Comparison of ENCODE assay signal across 10 mouse cellular contexts in genomic region chr7:27437544-27437943, GRCm38 (mm10). TPM values are rescaled to one million over a fixed set of nuclear protein-coding genes. Genes with fewer than 3 reads are reported as not detected.
DNase-seq lines count a peak whose midpoint lies in the region; ATAC-seq and TF ChIP-seq lines count a peak whose summit lies in the region.
"Had no signal": no experiment of that assay in that cellular context is flagged by ENCODE, and none has a peak within 500 bp of the region (broad histone marks: within the 10 kb centered on the region; RNA-seq: fewer than 3 reads in every experiment).

No protein-coding gene starts in this region.

- H3K4me2 ChIP-seq in heart, postnatal 0 days (ENCODE audit: low read depth, low read length) = no peak overlapping the region
- H3K4me2 ChIP-seq: embryonic facial prominence, embryonic 12.5 days; liver, embryonic 15.5 days had no signal

- WGBS in heart, postnatal 0 days = 52% methylated on average over 5 of the region's 5 CpGs

- TF ChIP-seq EP300 in heart, postnatal 0 days (IDR thresholded peaks at IDR 0.05; ENCODE audit: low read depth) = no peak
- no peak for TF ChIP-seq EP300 in ES-Bruce4 (IDR thresholded peaks at IDR 0.05; ENCODE audit: insufficient read depth, low read depth, low read length)

- H3K27me3 ChIP-seq in heart, postnatal 0 days (ENCODE audit: control insufficient read depth, insufficient read depth, low read length) = peaks cover 19% of the 10 kb centered on the region; the same call in 1 of the 2 replicates
- H3K27me3 ChIP-seq in ES-Bruce4 (ENCODE audit: control insufficient read depth, insufficient read depth, low read length, poor library complexity, severe bottlenecking) = no peaks in the 10 kb centered on the region

- ATAC-seq in heart, postnatal 0 days (ENCODE audit: insufficient read depth, low read depth) = no peak; the same call in 1 of the 2 replicates
- peak; percentile 72 for ATAC-seq in megakaryocyte-erythroid progenitor cell, adult 5-6 weeks (replicated peaks; ENCODE audit: low FRiP score, low TSS enrichment, poor library complexity, severe bottlenecking)

- H3K27ac ChIP-seq in heart, postnatal 0 days (ENCODE audit: low read depth) = no peak overlapping the region
- no peak overlapping the region for H3K27ac ChIP-seq in ES-Bruce4 (ENCODE audit: insufficient read depth, low read length)
- H3K27ac ChIP-seq in cortical plate, adult 2 months (ENCODE audit: insufficient read depth, low read length) = no peak overlapping the region
- H3K27ac ChIP-seq: embryonic facial prominence, embryonic 12.5 days; liver, embryonic 15.5 days had no signal

- peak; percentile 39; the same call in 1 of the 2 replicates for TF ChIP-seq CTCF in heart, postnatal 0 days (IDR thresholded peaks at IDR 0.05; ENCODE audit: low read depth)
- TF ChIP-seq CTCF in ES-Bruce4 (IDR thresholded peaks at IDR 0.05; ENCODE audit: low read depth, low read length) = peak; percentile 83
- peak; percentile 43 for TF ChIP-seq CTCF in cortical plate, adult 2 months (IDR thresholded peaks at IDR 0.05; ENCODE audit: extremely low read depth, insufficient read depth, low read length)

- no peak for TF ChIP-seq POLR2A in ES-Bruce4 (IDR thresholded peaks at IDR 0.05; ENCODE audit: insufficient read depth, low read length)
- TF ChIP-seq POLR2A in cortical plate, adult 2 months (IDR thresholded peaks at IDR 0.05; ENCODE audit: extremely low read depth, insufficient read depth, low read length) = no peak

- no peak overlapping the region for H3K4me3 ChIP-seq in heart, postnatal 0 days (ENCODE audit: low read depth, low read length)
- no peak overlapping the region for H3K4me3 ChIP-seq in ES-Bruce4 (ENCODE audit: low read depth, low read length)
- H3K4me3 ChIP-seq in cortical plate, adult 2 months (ENCODE audit: insufficient read depth, low read length) = no peak overlapping the region
- H3K4me3 ChIP-seq: embryonic facial prominence, embryonic 12.5 days; liver, embryonic 15.5 days had no signal

- no peak for DNase-seq in heart, postnatal 0 days (ENCODE audit: low spot score)
- no peak for DNase-seq in heart, adult 9 months (ENCODE audit: low spot score in 2 of 2)
- no peak for DNase-seq in layer of hippocampus, postnatal 36 days
- no peak for DNase-seq in urinary bladder, adult 2 months (ENCODE audit: low spot score)
- no peak for DNase-seq in urinary bladder, postnatal 4 days (ENCODE audit: low spot score in 2 of 2)

- no peaks in the 10 kb centered on the region for H3K4me1 ChIP-seq in heart, postnatal 0 days (ENCODE audit: control insufficient read depth, insufficient read depth)
- H3K4me1 ChIP-seq in ES-Bruce4 (ENCODE audit: control insufficient read depth, insufficient read depth, low read length) = no peaks in the 10 kb centered on the region
- peaks cover 2% of the 10 kb centered on the region; the same call in 1 of the 2 replicates for H3K4me1 ChIP-seq in cortical plate, adult 2 months (ENCODE audit: control insufficient read depth, insufficient read depth, low read length)
- H3K4me1 ChIP-seq: embryonic facial prominence, embryonic 12.5 days had no signal

- H3K9me3 ChIP-seq in heart, postnatal 0 days (replicated peaks; ENCODE audit: control insufficient read depth, low read length) = no peaks in the 10 kb centered on the region
- H3K9me3 ChIP-seq in ES-Bruce4 (replicated peaks; ENCODE audit: control insufficient read depth, insufficient read depth, low read length, poor library complexity, severe bottlenecking) = no peaks in the 10 kb centered on the region
- H3K9me3 ChIP-seq: embryonic facial prominence, embryonic 12.5 days; liver, embryonic 15.5 days had no signal

- H3K9ac ChIP-seq in heart, postnatal 0 days (replicated peaks; ENCODE audit: low read depth, low read length) = no peak overlapping the region
- H3K9ac ChIP-seq in ES-Bruce4 (ENCODE audit: low read depth, poor library complexity, severe bottlenecking) = no peak overlapping the region
- H3K9ac ChIP-seq: embryonic facial prominence, embryonic 12.5 days; liver, embryonic 15.5 days had no signal

- no peaks in the 10 kb centered on the region for H3K36me3 ChIP-seq in heart, postnatal 0 days (replicated peaks; ENCODE audit: control insufficient read depth, insufficient read depth, low read length)
- no peaks in the 10 kb centered on the region for H3K36me3 ChIP-seq in ES-Bruce4 (ENCODE audit: control insufficient read depth, insufficient read depth, low read length, poor library complexity, severe bottlenecking)
- H3K36me3 ChIP-seq: embryonic facial prominence, embryonic 12.5 days; liver, embryonic 15.5 days had no signal

RNA-seq across cellular contexts. Expression of gene Sptbn4, which starts 9.9 kb away (rescaled TPM):
- total RNA-seq in heart, postnatal 0 days (2014; rRNA removed; ENCODE audit: low replicate concordance) = 0.12 TPM in 1 of 2 replicates, not detected in the other
- 0.05 and 0.07 TPM in 2 replicates for polyA plus RNA-seq in heart, postnatal 0 days (2015; fragmentation: Nextera tagmentation; extraction: Ambion mirVana)
- 6.0 and 7.3 TPM in 2 replicates for polyA plus RNA-seq in ES-Bruce4 (2011; ENCODE audit: insufficient read depth, insufficient read length, low read depth, missing spikeins)
- polyA plus RNA-seq in cortical plate, adult 2 months (2012; rRNA removed) = 149 and 162 TPM in 2 replicates
- total RNA-seq in megakaryocyte-erythroid progenitor cell, adult 5-6 weeks (2014; fragmentation: Nextera tagmentation) = 0.09 and 0.37 TPM in 2 replicates
- 0.15 TPM in 1 of 2 replicates, not detected in the other for total RNA-seq in megakaryocyte-erythroid progenitor cell, adult 5-6 weeks (2017)
- 100 to 1,000 TPM; 132 to 146 TPM for total RNA-seq in layer of hippocampus, postnatal 36 days (2021)
- polyA plus RNA-seq in urinary bladder, adult 2 months (2012; rRNA removed) = 0.53 and 0.74 TPM in 2 replicates

RNA-seq across cellular contexts. Expression of gene Blvrb, which starts 10.2 kb away (rescaled TPM):
- total RNA-seq in heart, postnatal 0 days (2014; rRNA removed; ENCODE audit: low replicate concordance) = 36.4 and 59.7 TPM in 2 replicates
- 33.3 and 34.4 TPM in 2 replicates for polyA plus RNA-seq in heart, postnatal 0 days (2015; fragmentation: Nextera tagmentation; extraction: Ambion mirVana)
- 44.1 and 44.3 TPM in 2 replicates for polyA plus RNA-seq in ES-Bruce4 (2011; ENCODE audit: insufficient read depth, insufficient read length, low read depth, missing spikeins)
- 15.8 and 16.6 TPM in 2 replicates for polyA plus RNA-seq in cortical plate, adult 2 months (2012; rRNA removed)
- total RNA-seq in megakaryocyte-erythroid progenitor cell, adult 5-6 weeks (2014; fragmentation: Nextera tagmentation) = 667 and 741 TPM in 2 replicates
- 183 and 213 TPM in 2 replicates for total RNA-seq in megakaryocyte-erythroid progenitor cell, adult 5-6 weeks (2017)
- 10 to 100 TPM; 16.0 to 20.0 TPM for total RNA-seq in layer of hippocampus, postnatal 36 days (2021)
- 46.5 and 51.3 TPM in 2 replicates for polyA plus RNA-seq in urinary bladder, adult 2 months (2012; rRNA removed)

RNA-seq across cellular contexts. Expression of gene Sertad3, which starts 36.0 kb away (rescaled TPM):
- total RNA-seq in heart, postnatal 0 days (2014; rRNA removed; ENCODE audit: low replicate concordance) = 4.3 and 11.4 TPM in 2 replicates
- 16.9 and 20.8 TPM in 2 replicates for polyA plus RNA-seq in heart, postnatal 0 days (2015; fragmentation: Nextera tagmentation; extraction: Ambion mirVana)
- polyA plus RNA-seq in ES-Bruce4 (2011; ENCODE audit: insufficient read depth, insufficient read length, low read depth, missing spikeins) = 10.9 and 11.8 TPM in 2 replicates
- 3.3 and 3.8 TPM in 2 replicates for polyA plus RNA-seq in cortical plate, adult 2 months (2012; rRNA removed)
- total RNA-seq in megakaryocyte-erythroid progenitor cell, adult 5-6 weeks (2014; fragmentation: Nextera tagmentation) = 4.8 and 10.1 TPM in 2 replicates
- total RNA-seq in megakaryocyte-erythroid progenitor cell, adult 5-6 weeks (2017) = 4.3 and 12.5 TPM in 2 replicates
- total RNA-seq in layer of hippocampus, postnatal 36 days (2021) = 1 to 10 TPM; 2.7 to 4.0 TPM
- polyA plus RNA-seq in urinary bladder, adult 2 months (2012; rRNA removed) = 22.0 and 29.1 TPM in 2 replicates

RNA-seq across cellular contexts. Expression of gene Sertad1, which starts 49.2 kb away (rescaled TPM):
- total RNA-seq in heart, postnatal 0 days (2014; rRNA removed; ENCODE audit: low replicate concordance) = 23.4 and 70.5 TPM in 2 replicates
- 30.8 and 31.0 TPM in 2 replicates for polyA plus RNA-seq in heart, postnatal 0 days (2015; fragmentation: Nextera tagmentation; extraction: Ambion mirVana)
- polyA plus RNA-seq in ES-Bruce4 (2011; ENCODE audit: insufficient read depth, insufficient read length, low read depth, missing spikeins) = 8.0 and 8.9 TPM in 2 replicates
- polyA plus RNA-seq in cortical plate, adult 2 months (2012; rRNA removed) = 15.7 and 19.3 TPM in 2 replicates
- total RNA-seq in megakaryocyte-erythroid progenitor cell, adult 5-6 weeks (2014; fragmentation: Nextera tagmentation) = 2.0 and 6.6 TPM in 2 replicates
- total RNA-seq in megakaryocyte-erythroid progenitor cell, adult 5-6 weeks (2017) = 9.7 and 11.3 TPM in 2 replicates
- 1 to 10 TPM; 6.4 to 7.0 TPM for total RNA-seq in layer of hippocampus, postnatal 36 days (2021)
- 36.2 and 37.2 TPM in 2 replicates for polyA plus RNA-seq in urinary bladder, adult 2 months (2012; rRNA removed)

Comparison
In these comparisons a context has a peak if more than half of its experiments do, and no peak if none do; other contexts are left out.
1. RNA of gene Sptbn4, which starts 9.9 kb away (polyA plus RNA-seq): 149 to 162 TPM in cortical plate, adult 2 months; 6.0 to 7.3 TPM in ES-Bruce4, 0.53 to 0.74 TPM in urinary bladder, adult 2 months and 0.05 to 0.07 TPM in heart, postnatal 0 days; every median in the first group is over 10 times any median in the second.
2. Peak in every context shown above with its lines, with median percentiles within 50 percentile points of each other: CTCF ChIP-seq.